Mouse (Mus musculus): ENCODE measurements around the gene Spata2l.
"Not testable (repeated sequence)": the region's sequence is repeated elsewhere in the genome, so short reads cannot be mapped to it uniquely, and the experiment has no call there.

Gene Spata2l

GRCm38 (mm10) chr8:123247748-123248147 is 11.7 kb upstream of the Spata2l start:
- DNase-seq (ENCODE audit: low spot score in 2 of 2), result no peak

- no peak for DNase-seq (ENCODE audit: low spot score in 2 of 2)
Observed at GRCm38 (mm10) chr8:123245543-123245942, 9.5 kb upstream of the Spata2l start.

GRCm38 (mm10) chr8:123244382-123244781 is 8.3 kb upstream of the Spata2l start:
- no peak for DNase-seq (ENCODE audit: low spot score in 2 of 2)

GRCm38 (mm10) chr8:123243053-123243452 is 7.0 kb upstream of the Spata2l start:
- DNase-seq (ENCODE audit: low spot score in 2 of 2), result no peak

GRCm38 (mm10) chr8:123242107-123242923 is 6.3 kb upstream of the Spata2l start:
- DNase-seq (ENCODE audit: low spot score in 2 of 2), result no peak

GRCm38 (mm10) chr8:123239398-123239797 is 3.4 kb upstream of the Spata2l start:
- no peak for DNase-seq (ENCODE audit: low spot score in 2 of 2)

- peak; percentile 83 to 89 for DNase-seq (ENCODE audit: low spot score in 2 of 2)
Observed at GRCm38 (mm10) chr8:123234918-123235519, 1.0 kb downstream of the Spata2l start.

- peak in 1 of 2 experiments; percentile 22 for DNase-seq (ENCODE audit: low spot score in 2 of 2)
Observed at GRCm38 (mm10) chr8:123233760-123234159, 2.3 kb downstream of the Spata2l start.

- peak in 1 of 2 experiments; percentile 25 for DNase-seq (ENCODE audit: low spot score in 2 of 2)
Observed at GRCm38 (mm10) chr8:123233300-123233699, 2.7 kb downstream of the Spata2l start.

GRCm38 (mm10) chr8:123232553-123232952 is 3.5 kb downstream of the Spata2l start:
- peak in 1 of 2 experiments; percentile 38 for DNase-seq (ENCODE audit: low spot score in 2 of 2)

- DNase-seq (ENCODE audit: low spot score in 2 of 2), result peak in 1 of 2 experiments; percentile 27
Observed at GRCm38 (mm10) chr8:123231742-123232141, 4.3 kb downstream of the Spata2l start.

GRCm38 (mm10) chr8:123230326-123230725 is 5.7 kb downstream of the Spata2l start:
- not testable (repeated sequence) for DNase-seq (ENCODE audit: low spot score in 2 of 2)

GRCm38 (mm10) chr8:123228416-123228815 is 7.6 kb downstream of the Spata2l start:
- peak in 1 of 2 experiments; percentile 42 for DNase-seq (ENCODE audit: low spot score in 2 of 2)

- DNase-seq (ENCODE audit: low spot score in 2 of 2), result peak; percentile 75 to 93
Observed at GRCm38 (mm10) chr8:123224278-123225266, 11.5 kb downstream of the Spata2l start, which contains the start of gene Cdk10. Gene Cdk10 (plus strand): TSS chr8:123224842.

GRCm38 (mm10) chr8:123220917-123221316 is 15.1 kb downstream of the Spata2l start:
- no peak for DNase-seq (ENCODE audit: low spot score in 2 of 2)

GRCm38 (mm10) chr8:123215430-123215829 is 20.6 kb downstream of the Spata2l start:
- DNase-seq (ENCODE audit: low spot score in 2 of 2), result no peak

GRCm38 (mm10) chr8:123213118-123213772 is 22.8 kb downstream of the Spata2l start:
- no peak for DNase-seq (ENCODE audit: low spot score in 2 of 2)

- DNase-seq (ENCODE audit: low spot score in 2 of 2), result peak in 1 of 2 experiments; percentile 87
Observed at GRCm38 (mm10) chr8:123212321-123213117, 23.5 kb downstream of the Spata2l start, which contains the start of the genes Chmp1a and Spata33. Gene Chmp1a (minus strand): TSS chr8:123212763. Gene Spata33 (plus strand): TSS chr8:123212832.

- DNase-seq (ENCODE audit: low spot score in 2 of 2), result no peak
Observed at GRCm38 (mm10) chr8:123211876-123212275, 24.2 kb downstream of the Spata2l start.

GRCm38 (mm10) chr8:123203571-123203970 is 32.5 kb downstream of the Spata2l start:
- no peak for DNase-seq (ENCODE audit: low spot score in 2 of 2)
